Mouse (Mus musculus): ENCODE data around the gene Mgea5. TPM values are rescaled to one million over a fixed set of nuclear protein-coding genes. Genes with fewer than 3 reads are reported as not detected.
"Not testable (repeated sequence)": the region's sequence is repeated elsewhere in the genome, so short reads cannot be mapped to it uniquely, and the experiment has no call there.

Gene Mgea5
- polyA plus RNA-seq, 1 experiment from 2014 or later = 10.8 TPM

DNA sequence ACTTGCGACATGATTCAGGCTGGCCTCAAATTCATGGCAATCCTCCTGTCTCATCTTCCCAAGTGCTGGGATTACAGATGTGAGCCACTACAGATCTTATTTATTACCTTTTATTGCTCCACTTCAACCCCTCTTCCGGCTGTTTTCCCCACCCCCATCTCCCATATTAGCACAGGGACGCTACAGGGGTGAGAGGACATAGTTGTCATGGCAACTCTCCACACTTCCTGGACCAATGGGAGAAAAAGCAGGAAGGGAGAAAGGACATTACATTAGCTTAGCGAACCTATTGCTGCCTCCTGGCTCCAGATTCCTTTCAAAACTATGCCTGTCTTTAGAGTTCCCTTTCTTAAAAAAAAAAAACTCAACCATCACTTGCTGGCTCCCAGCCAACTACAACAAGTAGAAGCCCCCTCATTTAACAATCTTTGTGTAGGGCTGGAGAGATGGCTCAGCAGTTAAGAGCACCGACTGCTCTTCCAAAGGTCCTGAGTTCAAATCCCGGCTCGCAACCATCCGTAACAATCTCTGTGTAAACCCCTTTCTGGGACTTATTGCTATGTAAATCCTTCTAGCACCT is 29.1 kb upstream of the Mgea5 start:
- ATAC-seq (no peak), DNase-seq (no peak)
- no peaks in the 10 kb centered on the region for H3K9me3 ChIP-seq (ENCODE audit: low read length)
- H3K36me3 ChIP-seq (replicated peaks; ENCODE audit: insufficient read depth, low read length) = no peaks in the 10 kb centered on the region
- H3K4me1 ChIP-seq (ENCODE audit: insufficient read depth) = peaks cover 18% of the 10 kb centered on the region
- H3K9ac ChIP-seq (replicated peaks) = no peak overlapping the region
- H3K27me3 ChIP-seq (ENCODE audit: insufficient read depth, low read length) = peaks cover 30% of the 10 kb centered on the region
- H3K4me2 ChIP-seq (ENCODE audit: low read depth, low read length) = peak overlapping the region; percentile 71
- TF ChIP-seq EP300 (IDR thresholded peaks at IDR 0.05; ENCODE audit: low read depth) = no peak
- TF ChIP-seq CTCF (IDR thresholded peaks at IDR 0.05; ENCODE audit: low read depth) = no peak
- 18% methylated on average over 8 of the region's 8 CpGs for WGBS (ENCODE audit: insufficient replicate concordance)
- peak overlapping the region; percentile 26; the same call in 1 of the 2 replicates for H3K4me3 ChIP-seq (ENCODE audit: low read depth, low read length)
- H3K27ac ChIP-seq (ENCODE audit: low read depth) = no peak overlapping the region

DNA sequence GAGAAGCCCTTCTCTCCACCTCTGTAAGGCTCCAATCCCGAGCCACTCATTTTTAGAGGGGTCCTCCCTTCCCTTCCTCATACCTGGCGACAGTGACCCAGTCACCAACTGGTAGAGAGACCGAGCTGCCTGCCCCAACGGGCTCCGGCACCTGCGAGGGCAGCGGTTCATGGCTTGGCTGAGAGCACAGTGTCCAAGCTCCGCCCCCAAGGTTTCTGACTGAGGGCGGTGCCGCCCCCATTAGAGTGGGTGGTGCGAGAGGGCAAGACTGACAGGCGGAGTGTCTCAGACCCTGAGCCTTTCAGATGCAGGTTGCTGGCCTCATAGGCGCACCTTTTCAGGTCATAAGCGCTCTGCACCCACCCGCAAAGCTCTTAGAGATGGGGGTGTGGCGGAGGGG is 28.5 kb upstream of the Mgea5 start:
- TF ChIP-seq CTCF (IDR thresholded peaks at IDR 0.05; ENCODE audit: low read depth) (no peak), EP300 (IDR thresholded peaks at IDR 0.05; ENCODE audit: low read depth) (no peak)
- Histone ChIP-seq H3K4me3 (ENCODE audit: low read depth, low read length) (peak overlapping the region; percentile 26; the same call in 1 of the 2 replicates), H3K36me3 (replicated peaks; ENCODE audit: insufficient read depth, low read length) (no peaks in the 10 kb centered on the region), H3K27me3 (ENCODE audit: insufficient read depth, low read length) (peaks cover 30% of the 10 kb centered on the region), H3K4me1 (ENCODE audit: insufficient read depth) (peaks cover 18% of the 10 kb centered on the region), H3K9ac (replicated peaks) (no peak overlapping the region), H3K9me3 (ENCODE audit: low read length) (no peaks in the 10 kb centered on the region), H3K27ac (ENCODE audit: low read depth) (no peak overlapping the region), H3K4me2 (ENCODE audit: low read depth, low read length) (peak overlapping the region; percentile 71)
- DNase-seq (peak; percentile 74), ATAC-seq (peak; percentile 44; the same call in 1 of the 2 replicates)
- whole genome bisulfite sequencing (ENCODE audit: insufficient replicate concordance) = 2% methylated on average over 16 of the region's 16 CpGs

DNA sequence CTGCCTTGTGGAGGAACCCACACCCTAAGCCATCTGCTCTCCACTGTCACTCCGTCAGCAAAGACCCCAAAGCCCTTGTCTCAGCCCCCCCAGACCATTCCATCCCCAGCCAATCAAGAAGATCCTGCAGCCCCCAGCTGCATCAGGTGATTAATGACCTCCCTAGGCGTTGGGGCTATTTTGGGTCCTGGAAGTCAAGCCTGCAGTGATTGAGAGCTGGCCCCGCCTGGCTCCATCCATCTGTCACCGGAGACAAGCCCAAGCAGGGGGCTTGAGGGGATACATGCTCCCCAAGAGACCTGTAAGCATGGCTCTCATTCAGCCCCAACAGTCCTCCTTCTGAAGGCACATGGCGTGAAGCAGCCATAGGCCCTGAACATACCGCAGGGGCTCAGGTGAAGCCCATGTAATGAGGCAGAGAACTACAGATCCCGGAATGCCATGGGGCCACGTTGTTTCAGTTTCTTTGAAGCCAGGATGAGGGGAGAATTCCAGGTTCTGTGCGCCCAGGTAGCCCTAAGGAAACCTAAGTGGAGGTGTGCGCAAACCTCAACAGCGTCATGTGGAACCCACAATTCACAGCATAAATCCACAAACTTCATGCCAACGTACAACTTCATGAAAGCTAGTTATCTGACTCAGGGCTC is 27.5 kb upstream of the Mgea5 start:
- Histone ChIP-seq H3K27me3 (ENCODE audit: insufficient read depth, low read length) (peaks cover 21% of the 10 kb centered on the region), H3K4me3 (ENCODE audit: low read depth, low read length) (no peak overlapping the region), H3K4me1 (ENCODE audit: insufficient read depth) (peaks cover 16% of the 10 kb centered on the region), H3K36me3 (replicated peaks; ENCODE audit: insufficient read depth, low read length) (no peaks in the 10 kb centered on the region), H3K9me3 (ENCODE audit: low read length) (no peaks in the 10 kb centered on the region), H3K27ac (ENCODE audit: low read depth) (no peak overlapping the region), H3K4me2 (ENCODE audit: low read depth, low read length) (no peak overlapping the region), H3K9ac (replicated peaks) (no peak overlapping the region)
- no peak for ATAC-seq
- WGBS (ENCODE audit: insufficient replicate concordance) = 68% methylated on average over 12 of the region's 12 CpGs
- DNase-seq = no peak
- TF ChIP-seq CTCF (IDR thresholded peaks at IDR 0.05; ENCODE audit: low read depth) = no peak
- TF ChIP-seq EP300 (IDR thresholded peaks at IDR 0.05; ENCODE audit: low read depth) = no peak

DNA sequence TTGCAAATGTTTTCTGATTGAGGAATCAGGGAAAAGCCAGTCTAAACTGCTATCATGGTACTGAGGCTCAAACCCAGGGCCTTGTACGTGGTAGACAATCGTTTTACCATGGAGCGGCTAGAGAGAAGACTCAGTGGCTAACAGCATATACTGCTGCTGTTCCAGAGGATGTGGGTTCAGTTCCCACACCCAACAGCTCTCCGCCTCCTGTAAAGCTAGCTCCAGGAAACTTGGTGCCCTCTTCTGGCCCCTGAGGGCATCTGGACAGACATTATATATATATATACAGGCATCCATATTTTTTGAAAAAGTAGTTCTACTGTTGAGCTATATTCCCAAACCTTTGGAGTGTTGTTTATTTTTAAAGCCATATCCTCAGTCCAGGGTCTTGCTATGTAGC is 24.1 kb upstream of the Mgea5 start:
- no peak for TF ChIP-seq EP300 (IDR thresholded peaks at IDR 0.05; ENCODE audit: low read depth)
- TF ChIP-seq CTCF (IDR thresholded peaks at IDR 0.05; ENCODE audit: low read depth) = no peak
- H3K27ac ChIP-seq (ENCODE audit: low read depth) = no peak overlapping the region
- no peak overlapping the region for H3K4me2 ChIP-seq (ENCODE audit: low read depth, low read length)
- 81% methylated on average over 4 of the region's 4 CpGs for WGBS (ENCODE audit: insufficient replicate concordance)
- H3K4me1 ChIP-seq (ENCODE audit: insufficient read depth) = peaks cover 18% of the 10 kb centered on the region
- no peak for ATAC-seq
- H3K36me3 ChIP-seq (replicated peaks; ENCODE audit: insufficient read depth, low read length) = no peaks in the 10 kb centered on the region
- no peaks in the 10 kb centered on the region for H3K9me3 ChIP-seq (ENCODE audit: low read length)
- no peaks in the 10 kb centered on the region for H3K27me3 ChIP-seq (ENCODE audit: insufficient read depth, low read length)
- no peak for DNase-seq
- no peak overlapping the region for H3K9ac ChIP-seq (replicated peaks)
- H3K4me3 ChIP-seq (ENCODE audit: low read depth, low read length) = no peak overlapping the region

DNA sequence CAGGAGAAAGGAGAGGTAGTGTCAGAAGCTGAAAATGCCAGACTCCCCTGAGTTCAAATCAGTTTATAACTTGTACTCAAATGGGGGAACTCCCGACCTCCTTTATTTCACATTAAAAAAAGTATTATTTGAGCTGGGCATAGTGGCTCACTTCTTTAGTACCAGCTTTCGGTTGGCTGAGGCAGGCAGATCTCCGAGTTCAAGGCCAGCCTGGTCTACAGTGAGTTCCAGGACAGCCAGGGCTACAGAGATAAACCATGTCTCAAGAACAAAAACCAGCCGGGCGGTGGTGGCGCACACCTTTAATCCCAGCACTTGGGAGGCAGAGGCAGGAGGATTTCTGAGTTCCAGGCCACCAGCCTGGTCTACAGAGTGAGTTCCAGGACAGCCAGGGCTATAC is 22.2 kb upstream of the Mgea5 start:
- not testable (repeated sequence) for DNase-seq; H3K4me2 ChIP-seq (ENCODE audit: low read depth, low read length); H3K9ac ChIP-seq (replicated peaks); H3K9me3 ChIP-seq (ENCODE audit: low read length); H3K27me3 ChIP-seq (ENCODE audit: insufficient read depth, low read length); ATAC-seq; H3K27ac ChIP-seq (ENCODE audit: low read depth); H3K36me3 ChIP-seq (replicated peaks; ENCODE audit: insufficient read depth, low read length); H3K4me3 ChIP-seq (ENCODE audit: low read depth, low read length)
- WGBS (ENCODE audit: insufficient replicate concordance) = 84% methylated on average over 6 of the region's 6 CpGs
- peaks cover 18% of the 10 kb centered on the region for H3K4me1 ChIP-seq (ENCODE audit: insufficient read depth)

DNA sequence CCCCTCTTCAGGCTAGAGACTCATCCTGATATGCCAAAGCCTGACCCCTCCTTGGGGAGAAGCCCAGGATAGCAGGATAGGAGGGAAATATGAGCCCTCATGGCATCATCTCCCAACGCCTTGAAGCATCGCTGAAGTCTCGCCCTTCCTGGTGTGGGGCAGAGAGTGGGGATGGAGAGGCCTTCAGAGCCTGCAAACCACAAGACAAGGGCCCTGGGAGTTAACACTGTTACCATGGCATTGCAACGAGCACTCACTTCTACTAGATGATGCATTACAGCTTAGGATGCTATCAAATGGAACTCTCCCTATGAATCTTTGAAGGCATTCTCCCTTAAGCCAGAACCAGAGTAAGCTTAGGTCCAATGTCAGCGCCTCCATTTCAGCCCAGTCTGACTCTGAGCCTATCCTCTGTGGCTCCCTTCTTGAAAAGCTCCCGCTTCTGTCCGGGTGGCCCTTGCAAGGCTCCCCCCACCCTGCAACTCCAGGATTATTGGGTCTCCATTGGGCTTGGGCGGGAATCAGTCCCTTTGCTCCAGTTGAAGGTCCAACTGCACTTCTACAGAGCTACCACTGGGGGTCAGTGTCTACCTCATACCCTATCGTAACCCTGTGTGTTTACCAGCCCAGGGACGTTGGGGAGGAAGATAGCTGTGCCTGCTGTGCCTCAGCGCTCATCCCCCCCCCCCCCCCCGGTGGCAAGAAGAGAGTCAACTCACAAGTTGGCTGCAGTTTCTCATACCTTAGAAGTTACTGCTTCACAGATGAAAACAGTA is 21.1 kb upstream of the Mgea5 start:
- no peak for TF ChIP-seq EP300 (IDR thresholded peaks at IDR 0.05; ENCODE audit: low read depth)
- TF ChIP-seq CTCF (IDR thresholded peaks at IDR 0.05; ENCODE audit: low read depth) = peak; percentile 93
- H3K4me1 ChIP-seq (ENCODE audit: insufficient read depth) = peaks cover 18% of the 10 kb centered on the region
- no peak overlapping the region for H3K9ac ChIP-seq (replicated peaks)
- H3K4me3 ChIP-seq (ENCODE audit: low read depth, low read length) = no peak overlapping the region
- peak; percentile 74 for ATAC-seq
- H3K27ac ChIP-seq (ENCODE audit: low read depth) = no peak overlapping the region
- H3K27me3 ChIP-seq (ENCODE audit: insufficient read depth, low read length) = no peaks in the 10 kb centered on the region
- peak; percentile 47 for DNase-seq
- WGBS (ENCODE audit: insufficient replicate concordance) = 31% methylated on average over 12 of the region's 12 CpGs
- H3K9me3 ChIP-seq (ENCODE audit: low read length) = no peaks in the 10 kb centered on the region
- no peaks in the 10 kb centered on the region for H3K36me3 ChIP-seq (replicated peaks; ENCODE audit: insufficient read depth, low read length)
- no peak overlapping the region for H3K4me2 ChIP-seq (ENCODE audit: low read depth, low read length)
